Mouse (Mus musculus): ENCODE results near the gene Vmn1r143.
"Not testable (repeated sequence)": the region's sequence is repeated elsewhere in the genome, so short reads cannot be mapped to it uniquely, and the experiment has no call there.

Gene Vmn1r143

DNA sequence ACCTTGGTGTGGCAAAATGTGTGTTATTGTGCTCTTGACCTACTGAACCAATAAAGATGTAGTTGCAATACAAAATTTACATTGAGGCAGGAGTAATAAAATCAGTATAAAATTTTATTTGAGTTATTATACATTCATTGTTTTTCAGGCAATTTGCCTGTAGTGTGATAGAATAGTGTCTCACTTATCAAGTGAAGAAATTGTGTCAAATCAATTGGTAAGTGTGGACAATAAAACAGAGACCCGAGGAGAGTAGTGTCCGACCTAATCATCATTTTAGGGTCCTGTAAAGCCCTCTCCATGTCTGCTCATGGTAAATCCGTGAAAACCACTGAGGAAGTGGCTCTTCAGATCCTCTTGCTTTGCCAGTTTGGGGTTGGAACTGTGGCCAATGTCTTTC lies at the start of gene Vmn1r143:
Gene Vmn1r143, plus strand, starts transcription at position 301 of the 400 bp plus-strand sequence.
- DNase-seq (ENCODE audit: low spot score): not testable (repeated sequence)

DNA sequence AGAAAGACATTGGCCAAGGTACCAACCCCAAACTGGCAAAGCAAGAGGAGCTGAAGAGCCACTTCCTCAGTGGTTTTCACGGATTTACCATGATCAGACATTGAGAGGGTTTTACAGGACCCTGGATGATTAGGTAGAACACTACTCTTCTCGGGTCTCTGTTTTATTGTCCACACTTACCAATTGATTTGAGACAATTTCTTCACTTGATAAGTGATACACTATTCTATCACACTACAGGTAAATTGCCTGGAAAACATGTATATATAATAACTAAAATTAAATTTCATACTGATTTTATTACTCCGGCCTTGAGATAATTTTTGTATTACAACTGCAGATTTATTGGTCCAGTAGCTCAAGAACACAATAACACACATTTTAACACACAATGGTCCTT lies 25.2 kb upstream of the Vmn1r143 start, which contains the start of gene Vmn1r142:
Gene Vmn1r142, minus strand, starts transcription at position 101 of the 400 bp plus-strand sequence.
- not testable (repeated sequence) for DNase-seq (ENCODE audit: low spot score)

DNA sequence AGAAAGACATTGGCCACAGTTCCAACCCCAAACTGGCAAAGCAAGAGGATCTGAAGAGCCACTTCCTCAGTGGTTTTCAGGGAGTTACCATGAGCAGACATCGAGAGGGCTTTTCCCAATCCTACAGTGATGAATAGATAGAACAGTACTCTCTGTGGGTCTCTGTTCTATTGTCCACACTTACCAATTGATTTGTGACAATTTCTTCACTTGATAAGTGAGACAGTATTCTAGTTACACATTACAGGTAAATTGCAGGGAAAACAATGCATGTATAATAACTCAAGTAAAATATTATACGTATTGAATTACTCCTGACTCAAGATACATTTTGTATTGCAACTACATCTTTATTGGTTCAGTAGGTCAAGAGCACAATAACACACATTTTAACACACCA lies 12.0 kb downstream of the Vmn1r143 start, which contains the start of gene Gm8653:
Gene Gm8653, minus strand, starts transcription at position 101 of the 400 bp plus-strand sequence.
- DNase-seq (ENCODE audit: low spot score): not testable (repeated sequence)

DNA sequence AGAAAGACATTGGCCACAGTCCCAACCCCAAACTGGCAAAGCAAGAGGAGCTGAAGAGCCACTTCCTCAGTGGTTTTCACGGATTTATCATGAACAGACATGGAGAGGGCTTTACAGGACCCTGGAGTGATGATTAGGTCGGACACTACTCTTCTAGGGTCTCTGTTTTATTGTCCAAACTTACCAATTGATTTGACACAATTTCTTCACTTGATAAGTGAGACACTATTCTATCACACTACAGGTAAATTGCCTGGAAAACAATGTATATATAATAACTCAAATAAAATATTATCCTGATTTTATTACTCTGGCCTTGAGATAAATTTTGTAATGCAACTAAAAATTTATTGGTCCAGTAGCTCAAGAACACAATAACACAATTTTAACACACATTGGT lies 40.2 kb downstream of the Vmn1r143 start, which contains the start of gene Gm8453:
Gene Gm8453, minus strand, starts transcription at position 101 of the 400 bp plus-strand sequence.
- not testable (repeated sequence) for DNase-seq (ENCODE audit: low spot score)
